Mouse (Mus musculus) urinary bladder, adult 18-20 months (tissue): ENCODE results near the gene Usp36.
A peak's percentile ranks its signal among the peaks of the same experiment; 100 is the strongest.

Source experiments
- DNase-seq, 2 experiments: peaks; one replicate each; pipeline ENCODE4 v3.0.0; 2022; ENCODE audit warnings: low spot score in 2 of 2, mixed read lengths in 2 of 2

The Usp36 gene

DNA sequence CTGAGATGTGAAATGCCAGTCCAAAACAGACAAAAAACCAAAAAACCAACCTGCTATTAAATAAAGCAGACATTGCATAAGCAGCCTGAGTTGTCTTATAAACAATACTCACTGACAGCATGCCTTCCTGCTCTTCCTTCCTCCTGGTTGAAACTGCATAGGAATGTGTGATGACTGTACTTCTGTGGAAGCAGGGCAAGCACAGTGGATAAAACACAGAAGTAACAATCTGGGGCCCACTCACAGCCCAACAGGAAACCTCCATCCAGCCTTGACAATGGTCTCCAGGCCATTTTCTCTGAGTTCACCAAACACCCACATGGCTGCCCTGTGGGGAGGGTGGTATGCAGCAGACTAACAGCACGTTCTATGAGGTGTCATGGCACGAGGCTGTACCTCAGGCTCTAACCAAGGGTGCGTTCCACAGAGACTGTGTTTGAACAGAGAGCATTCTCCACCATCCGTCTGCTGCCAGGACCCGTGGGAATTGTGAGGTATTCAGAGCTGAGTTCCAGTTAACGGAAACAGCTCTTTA is 67.6 kb downstream of the Usp36 start:
- no peak for DNase-seq

DNA sequence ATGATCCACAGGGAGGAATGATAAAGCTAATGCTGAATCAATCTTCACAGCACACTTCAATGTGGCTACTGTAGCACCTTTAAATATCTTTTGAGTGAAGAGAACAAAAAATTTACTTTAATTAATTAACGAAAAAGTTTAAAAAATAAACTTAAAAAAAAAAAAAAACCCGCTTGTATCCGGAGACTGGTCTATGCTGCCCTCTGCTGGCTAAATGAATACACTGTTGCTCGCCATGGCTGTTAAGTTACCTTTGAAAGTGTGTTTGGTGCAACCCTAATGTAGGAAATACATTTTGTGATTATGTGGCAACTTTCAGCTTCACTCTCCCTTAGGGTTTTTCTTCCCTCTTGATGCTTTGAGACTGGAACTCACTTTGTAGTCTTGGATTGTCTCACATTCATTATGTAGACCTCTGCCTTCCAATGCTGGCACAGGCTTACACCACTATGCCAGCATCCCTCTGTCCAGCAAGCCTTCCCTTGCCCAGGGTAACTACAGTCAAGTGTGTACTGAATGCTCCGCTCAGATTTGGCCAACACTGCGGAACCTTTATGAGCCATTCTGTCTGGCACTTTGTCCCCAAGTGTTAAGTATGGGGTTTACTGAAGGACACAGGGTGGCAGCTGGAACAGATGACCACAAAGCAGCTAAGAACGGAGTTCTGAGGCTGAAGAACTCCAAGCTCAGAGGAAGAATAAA is 69.3 kb downstream of the Usp36 start:
- no peak for DNase-seq

DNA sequence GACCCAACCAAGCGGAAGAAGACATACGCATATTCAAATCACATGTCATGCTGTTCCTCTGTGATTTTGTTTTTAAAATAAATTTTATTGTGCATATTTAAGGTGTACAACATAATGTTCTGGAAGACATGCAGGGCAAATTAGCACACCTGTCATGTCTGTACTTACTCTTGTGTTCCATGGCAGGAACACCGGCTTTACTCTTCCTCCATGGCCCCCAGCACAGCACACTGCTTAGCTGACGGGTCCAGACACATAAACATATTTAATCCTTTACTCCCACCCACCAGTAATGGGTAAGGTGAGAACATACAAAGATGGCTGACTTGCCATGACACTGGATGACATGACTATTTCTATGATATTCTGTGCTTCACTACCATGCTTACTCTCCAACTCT is 71.0 kb downstream of the Usp36 start:
- no peak for DNase-seq

DNA sequence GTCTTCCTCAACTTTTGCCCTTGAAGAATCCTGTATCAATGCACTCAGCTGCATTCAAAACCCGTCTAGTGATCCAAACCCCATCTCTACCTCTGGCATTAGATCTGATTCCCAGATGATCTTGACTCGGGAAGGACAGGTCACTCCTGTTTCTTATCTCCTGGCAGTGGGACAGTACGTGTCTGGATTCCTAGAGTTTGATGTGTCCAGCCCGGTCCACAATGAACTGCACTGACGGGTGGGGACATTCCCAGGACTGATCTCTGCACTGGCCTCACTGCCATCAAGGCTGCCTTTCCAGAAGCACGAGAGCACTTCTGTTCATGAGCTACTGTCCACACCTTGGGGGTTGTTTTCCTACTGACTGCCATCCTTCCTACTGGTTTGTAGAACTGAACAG is 73.6 kb downstream of the Usp36 start:
- DNase-seq, result no peak

DNA sequence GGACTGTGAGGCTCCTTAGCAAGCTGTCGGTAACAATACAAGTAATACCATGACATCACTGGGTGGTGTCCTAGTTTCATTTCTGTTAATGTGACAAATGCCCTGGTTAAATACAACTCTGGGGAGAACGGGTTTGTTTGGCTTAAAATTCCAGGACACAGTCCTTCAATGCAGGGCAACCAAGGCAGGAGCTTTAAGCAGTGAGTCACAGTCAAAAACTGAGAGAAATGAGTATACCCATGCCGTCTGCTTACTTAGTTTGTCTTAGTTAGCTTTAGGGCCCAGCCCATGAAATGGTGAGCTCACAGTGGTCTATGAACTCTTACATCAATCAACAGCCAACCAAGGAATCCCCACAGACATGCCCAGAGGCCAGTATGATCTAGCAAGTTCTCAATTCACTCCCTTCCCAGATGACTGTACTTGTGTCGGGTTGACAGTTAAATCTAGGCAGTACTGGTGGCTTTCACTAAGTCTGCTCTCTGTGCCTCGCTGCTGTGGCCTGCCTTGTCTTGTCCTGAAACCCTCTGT is 74.1 kb downstream of the Usp36 start:
- no peak for DNase-seq

DNA sequence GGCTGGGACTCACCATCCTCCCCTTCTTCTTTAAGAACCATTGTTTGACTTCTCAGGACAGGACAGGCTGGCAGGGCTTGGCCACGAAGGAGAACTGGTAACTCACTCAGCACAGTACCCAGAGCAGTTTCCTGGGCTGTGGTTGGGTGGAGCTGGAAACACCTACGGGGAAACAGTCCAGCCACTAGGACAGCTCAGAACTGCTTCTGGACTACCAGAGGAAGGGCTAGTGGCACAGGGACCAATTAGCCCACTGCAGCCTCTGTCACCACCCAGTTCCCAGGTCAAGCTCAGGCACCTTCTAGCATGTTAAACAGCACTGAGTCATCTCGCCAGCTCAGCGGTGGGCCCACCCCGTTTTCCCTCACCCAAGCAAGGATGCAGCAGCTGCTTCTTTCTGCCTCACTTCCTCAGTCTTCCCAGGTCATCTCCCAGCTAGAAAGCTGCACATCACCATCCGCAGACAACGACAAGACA is 77.4 kb downstream of the Usp36 start:
- peak in 1 of 2 experiments; percentile 50 for DNase-seq

DNA sequence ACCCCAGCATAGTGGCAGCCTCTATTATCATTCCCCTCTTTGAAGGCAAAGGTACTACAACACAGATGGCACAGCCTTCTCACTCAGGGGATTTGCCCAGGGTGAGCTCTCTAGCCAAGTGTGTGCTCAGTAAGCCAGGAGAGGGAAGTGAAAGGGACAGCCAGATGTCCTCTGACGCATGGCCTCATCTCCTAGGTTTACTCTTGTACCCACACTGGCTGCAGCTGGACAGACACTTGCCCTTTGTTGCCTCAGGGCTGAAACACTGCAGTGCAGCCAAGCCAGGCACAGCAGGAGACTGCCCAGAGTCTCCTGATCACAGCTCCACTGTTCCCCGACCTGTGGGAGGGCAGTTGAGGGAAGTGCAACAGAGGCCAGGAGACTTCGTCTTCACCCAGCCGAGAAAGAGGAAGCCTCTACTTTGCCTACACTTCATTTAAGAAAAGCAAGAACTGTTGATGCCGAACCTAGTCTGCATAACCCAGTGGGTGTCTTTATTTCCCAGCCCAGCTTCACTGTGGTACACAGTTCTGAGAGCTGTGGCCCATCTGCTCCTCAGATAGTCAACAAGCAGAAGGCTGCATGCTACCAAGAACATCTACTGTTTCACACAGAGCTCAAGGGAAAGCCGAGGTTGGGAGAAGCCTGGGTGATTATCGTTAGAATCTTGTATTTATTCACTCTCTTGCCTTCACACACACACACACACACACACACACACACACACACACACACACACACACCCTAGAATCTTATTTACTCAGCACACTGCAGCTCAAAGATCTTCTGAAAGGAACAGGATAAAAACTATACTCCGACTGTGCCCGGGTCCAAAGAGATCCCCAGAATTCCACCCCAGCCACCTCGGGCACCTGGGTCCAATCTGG is 78.1 kb downstream of the Usp36 start:
- peak in 1 of 2 experiments; percentile 42 for DNase-seq

DNA sequence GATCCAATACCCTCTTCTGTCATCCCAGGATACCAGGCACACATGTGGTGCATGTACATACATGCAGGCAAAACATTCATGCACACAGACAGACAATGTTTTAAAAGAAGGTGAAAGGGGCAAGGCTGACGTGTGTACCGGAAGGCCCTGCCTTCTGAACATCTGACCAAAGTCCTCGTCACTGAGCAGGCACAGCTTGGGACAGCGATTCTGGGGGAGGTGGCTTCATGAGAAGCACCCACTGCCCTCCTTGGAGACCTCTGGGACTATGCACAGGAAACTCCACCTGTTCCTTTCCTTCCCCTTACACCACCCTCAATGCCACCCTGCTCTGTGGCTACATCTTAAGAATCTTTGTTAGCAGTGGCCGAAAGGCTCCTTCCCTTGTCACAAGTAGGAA is 79.1 kb downstream of the Usp36 start:
- no peak for DNase-seq

DNA sequence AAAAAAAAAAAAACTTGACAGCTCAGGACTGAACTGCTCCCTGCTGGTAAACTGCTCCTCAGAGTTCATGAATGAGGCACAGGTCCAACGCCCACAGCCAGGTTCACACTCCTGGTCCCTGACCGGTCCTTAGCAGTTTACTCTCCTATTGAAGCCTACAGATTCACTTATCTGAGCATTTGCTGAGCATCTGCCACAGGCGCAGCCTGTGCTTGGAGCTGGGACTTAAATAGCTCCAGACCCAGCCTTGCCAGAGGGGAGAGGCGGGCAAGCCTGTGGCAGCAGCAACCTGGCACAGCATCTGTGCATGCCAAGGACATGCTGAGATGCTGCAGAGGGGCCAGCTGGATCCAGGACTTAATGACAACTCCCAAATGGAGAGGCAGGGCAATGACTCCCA is 79.9 kb downstream of the Usp36 start:
- DNase-seq, result no peak
